Mouse (Mus musculus) testis, adult 2 months (tissue): ENCODE measurements around the gene Mmp27. TPM values are rescaled to one million over a fixed set of nuclear protein-coding genes. Genes with fewer than 3 reads are reported as not detected.

Experiments
- H3K27ac ChIP-seq: fragments of 200-500 bp; 2 replicates; pipeline ENCODE4 v1.5.1; 2012; ENCODE audit warnings: low read depth, low read length; ENCODE audit not compliant: control insufficient read depth, insufficient read depth
- H3K27me3 ChIP-seq: fragments of 200-500 bp; 2 replicates; pipeline ENCODE4 v1.6.1; 2012; ENCODE audit warnings: mild to moderate bottlenecking, low read length, moderate library complexity; ENCODE audit not compliant: control insufficient read depth, insufficient read depth
- H3K36me3 ChIP-seq: fragments of 200-500 bp; 2 replicates; pipeline ENCODE4 v1.6.1; 2012; ENCODE audit warnings: mild to moderate bottlenecking, low read length; ENCODE audit not compliant: control insufficient read depth, insufficient read depth
- H3K4me1 ChIP-seq: fragments of 200-500 bp; 2 replicates; pipeline ENCODE4 v1.6.1; 2012; ENCODE audit warnings: low read length; ENCODE audit not compliant: control insufficient read depth, insufficient read depth
- H3K4me3 ChIP-seq: fragments of 200-500 bp; 2 replicates; pipeline ENCODE4 v1.5.1; 2012; ENCODE audit warnings: low read depth, mild to moderate bottlenecking, low read length, moderate library complexity, mixed read lengths; ENCODE audit not compliant: control insufficient read depth
- CTCF ChIP-seq: fragments of 200-500 bp; IDR thresholded peaks from 2 replicates; pipeline ENCODE4 v1.5.1; 2012; ENCODE audit warnings: low read depth, mild to moderate bottlenecking, inconsistent platforms, low read length, moderate library complexity; ENCODE audit not compliant: control insufficient read depth, insufficient read depth, insufficient replicate concordance
- POLR2A ChIP-seq: fragments of 200-500 bp; IDR thresholded peaks from 2 replicates; pipeline ENCODE4 v1.6.1; 2012; ENCODE audit warnings: low read depth, mild to moderate bottlenecking, inconsistent platforms, low read length, moderate library complexity; ENCODE audit not compliant: control insufficient read depth
- polyA plus RNA-seq: library from polyadenylated mRNA; depleted of rRNA; stranded (reverse); fragments of >200 nt; gene quantifications from 2 replicates; pipeline ENCODE4 v1.2.3, GENCODE M21; 2012

Gene Mmp27
- polyA plus RNA-seq, 1 experiment, result not detected

DNA sequence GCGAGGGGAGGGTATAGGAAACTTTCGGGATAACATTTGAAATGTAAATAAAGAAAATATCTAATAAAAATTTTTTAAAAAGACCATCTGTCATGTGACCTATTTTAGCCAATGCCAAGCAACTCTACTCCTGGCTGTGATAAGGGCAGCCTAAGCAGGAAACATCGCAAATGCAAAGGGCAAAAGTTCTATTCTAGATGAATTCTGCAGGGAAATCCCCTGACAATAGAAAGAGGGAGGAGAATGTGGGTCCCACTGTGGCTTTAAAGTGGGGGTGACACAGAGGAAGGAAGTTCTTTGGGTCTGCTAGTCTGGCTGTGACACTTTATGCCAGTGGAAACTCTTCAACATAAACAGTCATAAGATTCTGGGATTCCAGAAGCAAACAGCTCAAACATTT, 17.7 kb upstream of the Mmp27 start:
- Histone ChIP-seq H3K27ac (no peak overlapping the region), H3K4me1 (no peaks in the 10 kb centered on the region), H3K36me3 (no peaks in the 10 kb centered on the region), H3K4me3 (no peak overlapping the region), H3K27me3 (no peaks in the 10 kb centered on the region)
- TF ChIP-seq CTCF, result no peak
- TF ChIP-seq POLR2A, result no peak

DNA sequence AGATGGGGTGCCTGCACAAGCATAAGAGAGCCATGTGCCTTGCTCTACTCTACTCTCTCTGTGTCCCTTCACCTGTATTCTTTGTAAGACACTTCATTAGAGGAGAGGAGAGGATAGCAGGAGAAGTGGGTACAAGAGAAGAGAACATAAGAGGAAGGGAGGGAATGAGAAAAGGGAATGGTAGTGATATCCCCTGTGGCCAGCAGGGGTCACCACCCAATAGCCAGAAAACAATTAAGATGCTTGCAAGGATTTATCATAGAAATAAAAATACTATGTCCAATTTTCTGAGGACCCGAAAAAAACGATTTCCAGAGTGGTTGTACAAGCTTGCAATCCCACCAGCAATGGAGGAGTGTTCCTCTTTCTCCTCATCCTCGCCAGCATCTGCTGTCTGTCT, 16.8 kb upstream of the Mmp27 start:
- no peaks in the 10 kb centered on the region for H3K4me1 ChIP-seq
- H3K27me3 ChIP-seq, result no peaks in the 10 kb centered on the region
- TF ChIP-seq POLR2A (no peak), CTCF (no peak)
- no peaks in the 10 kb centered on the region for H3K36me3 ChIP-seq
- H3K4me3 ChIP-seq, result no peak overlapping the region
- no peak overlapping the region for H3K27ac ChIP-seq

DNA sequence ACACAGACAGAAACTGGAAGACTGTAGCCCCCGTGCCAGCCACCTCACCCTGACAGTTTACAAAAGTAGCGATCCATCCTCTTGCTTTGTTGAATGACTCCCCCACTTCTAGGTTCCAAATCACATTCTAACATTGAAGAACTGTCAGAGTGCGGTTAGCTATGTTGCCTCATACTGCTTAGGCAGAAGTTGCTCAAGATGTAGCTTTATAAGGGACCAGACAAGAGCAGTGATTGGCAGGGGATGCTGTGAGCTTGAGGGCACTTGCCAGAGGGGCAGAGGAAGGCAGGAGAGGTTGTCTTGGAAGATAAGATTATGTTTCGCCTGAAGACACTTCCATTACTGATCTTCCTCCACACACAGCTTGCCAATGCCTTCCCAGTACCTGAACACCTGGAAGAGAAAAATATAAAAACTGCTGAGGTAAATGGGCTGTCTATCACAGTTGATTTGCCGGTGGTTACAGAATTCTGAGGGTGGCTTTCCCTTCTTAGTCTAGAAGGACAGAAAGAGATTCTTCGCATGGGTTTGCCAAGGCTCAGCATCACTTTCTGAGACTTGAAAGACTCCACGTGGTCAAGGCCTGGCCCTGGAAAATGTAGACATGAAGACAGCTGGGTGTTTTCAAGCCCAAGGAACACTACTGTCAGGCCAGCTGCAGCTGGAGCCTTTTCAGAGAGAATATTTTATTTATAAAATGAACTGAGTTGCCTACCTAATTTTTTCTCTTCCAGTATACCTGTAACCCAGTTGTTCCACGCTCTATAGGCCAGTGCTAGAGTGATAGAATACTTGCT, 12.8 kb upstream of the Mmp27 start, which contains the start of gene Mmp8:
Gene Mmp8, plus strand, starts transcription at position 236 of the 797 bp plus-strand sequence.
- no peak within 1 kb of the TSS for H3K4me3 ChIP-seq
- no peak within 1 kb of the TSS for H3K27ac ChIP-seq
- TF ChIP-seq CTCF, result no peak
- no peak for TF ChIP-seq POLR2A
- no peaks in the 10 kb centered on the region for H3K36me3 ChIP-seq
- no peaks in the 10 kb centered on the region for H3K4me1 ChIP-seq
- H3K27me3 ChIP-seq, result no peaks in the 10 kb centered on the region

DNA sequence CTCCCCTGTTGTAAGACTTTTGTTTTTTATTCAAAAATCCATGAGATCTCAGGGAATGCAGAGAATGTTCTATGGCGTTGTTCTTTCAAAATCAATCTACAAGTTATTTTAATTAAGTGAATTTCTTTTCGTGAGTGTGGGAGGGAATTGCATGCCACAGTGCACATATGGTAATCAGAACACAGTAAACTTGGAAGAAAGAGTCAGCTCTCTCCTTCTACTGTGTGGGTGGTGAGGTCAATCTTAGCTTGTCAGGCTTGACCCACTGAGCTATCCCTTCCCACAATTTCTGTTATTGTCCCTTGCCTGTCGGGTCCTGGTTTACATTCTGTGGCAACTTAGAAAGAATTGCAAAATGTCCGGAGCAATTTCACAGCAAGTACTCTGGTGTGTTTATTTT, 11.2 kb upstream of the Mmp27 start:
- TF ChIP-seq CTCF, result no peak
- no peak for TF ChIP-seq POLR2A
- H3K27me3 ChIP-seq, result no peaks in the 10 kb centered on the region
- no peaks in the 10 kb centered on the region for H3K4me1 ChIP-seq
- H3K36me3 ChIP-seq, result no peaks in the 10 kb centered on the region
- H3K4me3 ChIP-seq, result no peak overlapping the region
- no peak overlapping the region for H3K27ac ChIP-seq

DNA sequence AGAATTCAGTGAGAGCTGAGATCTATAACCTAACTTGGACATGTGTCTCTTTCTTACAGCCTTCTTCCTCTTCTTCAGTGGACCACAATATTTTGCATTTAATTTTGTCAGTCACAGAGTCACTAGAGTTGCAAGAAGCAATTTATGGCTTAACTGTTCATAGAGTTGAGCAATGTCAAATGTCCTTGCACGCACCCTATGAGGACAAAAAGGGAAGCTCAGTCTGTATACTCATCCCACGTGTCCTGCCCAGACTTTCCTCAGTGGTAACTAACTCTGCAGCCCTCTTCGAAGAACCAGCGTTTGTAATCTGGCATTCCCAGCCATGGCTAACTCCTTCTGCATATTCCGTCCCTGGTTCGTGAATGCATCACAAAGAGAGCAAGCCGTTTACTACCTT, 3.8 kb upstream of the Mmp27 start:
- H3K4me3 ChIP-seq, result no peak overlapping the region
- no peak for TF ChIP-seq POLR2A
- TF ChIP-seq CTCF, result no peak
- no peak overlapping the region for H3K27ac ChIP-seq
- no peaks in the 10 kb centered on the region for H3K27me3 ChIP-seq
- no peaks in the 10 kb centered on the region for H3K4me1 ChIP-seq
- no peaks in the 10 kb centered on the region for H3K36me3 ChIP-seq

DNA sequence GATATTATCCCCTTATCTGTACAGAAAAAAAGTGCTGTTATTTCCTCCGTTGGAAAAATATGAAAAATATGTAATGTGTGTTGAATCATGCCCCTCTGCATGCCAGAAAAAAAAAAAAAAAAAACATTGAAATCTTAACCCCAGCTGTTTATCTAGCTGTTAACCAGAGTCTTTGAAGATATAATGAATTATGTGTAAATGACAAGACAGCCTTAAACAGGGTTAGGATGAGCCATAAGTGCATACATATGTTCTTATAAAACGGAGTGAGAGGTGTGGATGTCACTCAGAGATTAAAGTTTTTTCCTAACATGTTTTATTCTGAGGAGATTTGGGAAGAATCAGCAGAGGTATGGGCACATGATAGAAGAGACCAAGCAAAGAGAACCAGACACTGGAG, 3.3 kb upstream of the Mmp27 start:
- Histone ChIP-seq H3K4me3 (no peak overlapping the region), H3K36me3 (no peaks in the 10 kb centered on the region), H3K4me1 (no peaks in the 10 kb centered on the region), H3K27me3 (no peaks in the 10 kb centered on the region), H3K27ac (no peak overlapping the region)
- TF ChIP-seq POLR2A, result no peak
- TF ChIP-seq CTCF, result no peak

DNA sequence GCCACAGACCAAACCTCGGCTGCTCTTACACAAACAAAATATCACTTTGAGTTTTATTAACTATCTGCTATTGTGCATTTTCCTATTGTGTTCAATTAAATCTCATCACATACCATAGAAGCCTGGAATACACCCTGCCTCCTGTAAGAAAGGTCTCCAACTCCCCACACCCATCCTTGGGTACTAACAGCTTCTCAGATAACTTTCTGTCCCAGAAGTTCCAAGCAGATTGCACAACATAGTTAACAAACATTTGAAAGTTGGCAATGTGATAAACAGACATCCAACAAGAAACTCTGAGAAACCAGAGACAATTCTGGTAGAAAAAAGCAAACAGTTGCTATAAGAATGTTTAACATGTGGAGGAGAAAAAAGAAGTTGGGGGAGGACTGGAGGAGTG, 711 bp upstream of the Mmp27 start:
- no peak for TF ChIP-seq CTCF
- no peak for TF ChIP-seq POLR2A
- Histone ChIP-seq H3K4me3 (no peak overlapping the region), H3K27ac (no peak overlapping the region), H3K27me3 (no peaks in the 10 kb centered on the region), H3K4me1 (no peaks in the 10 kb centered on the region), H3K36me3 (no peaks in the 10 kb centered on the region)

DNA sequence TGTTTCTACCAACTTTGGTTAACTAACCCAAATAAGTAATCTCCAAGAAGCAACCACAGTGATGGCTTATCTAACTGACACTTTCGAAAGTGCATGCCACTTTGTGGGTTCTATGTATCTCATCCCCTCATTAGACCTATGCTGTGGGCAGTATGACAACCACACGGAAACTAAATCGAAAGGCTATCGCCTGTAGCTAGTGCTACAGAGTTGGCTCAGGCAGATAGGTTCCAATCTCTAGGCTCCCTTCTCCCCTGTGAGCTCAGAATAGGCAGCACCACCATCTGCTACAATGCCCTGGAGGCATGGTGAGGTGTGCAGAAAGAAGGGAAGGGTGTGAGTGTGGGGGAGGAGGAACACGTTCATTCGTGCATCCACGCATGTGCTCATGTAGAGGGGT, 992 bp downstream of the Mmp27 start:
- TF ChIP-seq POLR2A (no peak), CTCF (no peak)
- Histone ChIP-seq H3K27me3 (no peaks in the 10 kb centered on the region), H3K36me3 (no peaks in the 10 kb centered on the region), H3K4me3 (no peak overlapping the region), H3K4me1 (no peaks in the 10 kb centered on the region), H3K27ac (no peak overlapping the region)
